Mouse (Mus musculus) liver, embryonic 14.5 days (tissue): Measurements from ENCODE around the gene Cipc.

ENCODE experiments used
- CTCF ChIP-seq: IDR thresholded peaks from 2 replicates; pipeline ENCODE4 v1.5.1; 2016; ENCODE audit warnings: antibody characterized with exemption, low read depth, control low read depth
- EP300 ChIP-seq: IDR thresholded peaks from 2 replicates; pipeline ENCODE4 v1.6.1; 2016; ENCODE audit warnings: antibody characterized with exemption, low read depth

GRCm38 (mm10) chr12:86971089-86971488 is 24.2 kb downstream of the Cipc start:
- TF ChIP-seq EP300, result no peak
- no peak for TF ChIP-seq CTCF
